Mouse (Mus musculus) ES-Bruce4 (cell line): ENCODE measurements around the gene Ncan. TPM values are rescaled to one million over a fixed set of nuclear protein-coding genes. Genes with fewer than 3 reads are reported as not detected.

ENCODE experiments used
- H3K27ac ChIP-seq: 2 replicates; pipeline ENCODE4 v1.5.1; 2012; ENCODE audit warnings: low read length, inconsistent platforms; ENCODE audit not compliant: insufficient read depth
- H3K27me3 ChIP-seq: 2 replicates; pipeline ENCODE4 v1.6.1; 2012; ENCODE audit warnings: mild to moderate bottlenecking, low read length, inconsistent platforms; ENCODE audit not compliant: control insufficient read depth, poor library complexity, insufficient read depth, severe bottlenecking
- H3K36me3 ChIP-seq: 2 replicates; pipeline ENCODE4 v1.6.1; 2012; ENCODE audit warnings: inconsistent platforms, mild to moderate bottlenecking, low read length, moderate library complexity; ENCODE audit not compliant: control insufficient read depth, poor library complexity, insufficient read depth, severe bottlenecking
- H3K4me1 ChIP-seq: one replicate; pipeline ENCODE4 v1.8.1; 2011; ENCODE audit warnings: low read length; ENCODE audit not compliant: control insufficient read depth, insufficient read depth
- H3K4me3 ChIP-seq: 2 replicates; pipeline ENCODE4 v1.5.1; 2011; ENCODE audit warnings: low read depth, mild to moderate bottlenecking, low read length
- H3K9ac ChIP-seq: 2 replicates; pipeline ENCODE4 v1.6.1; 2012; ENCODE audit warnings: low read depth, mild to moderate bottlenecking, inconsistent platforms; ENCODE audit not compliant: poor library complexity, severe bottlenecking
- H3K9me3 ChIP-seq: replicated peaks from 2 replicates; pipeline ENCODE4 v1.6.1; 2012; ENCODE audit warnings: mild to moderate bottlenecking, low read length, inconsistent platforms; ENCODE audit not compliant: control insufficient read depth, poor library complexity, insufficient read depth, severe bottlenecking
- CTCF ChIP-seq: IDR thresholded peaks from one replicate; pipeline ENCODE4 v1.8.1; 2011; ENCODE audit warnings: low read depth, low read length
- EP300 ChIP-seq: IDR thresholded peaks from 2 replicates; pipeline ENCODE4 v1.6.1; 2011; ENCODE audit warnings: low read depth, low read length; ENCODE audit not compliant: insufficient read depth
- POLR2A ChIP-seq: IDR thresholded peaks from one replicate; pipeline ENCODE4 v1.8.1; 2011; ENCODE audit warnings: low read length; ENCODE audit not compliant: insufficient read depth
- polyA plus RNA-seq: library from polyadenylated mRNA; stranded (reverse); fragments of >200 nt; gene quantifications from 2 replicates; pipeline ENCODE4 v1.2.4, GENCODE M21; 2011; ENCODE audit warnings: low read depth; ENCODE audit not compliant: missing spikeins, insufficient read depth, insufficient read length

The Ncan gene
- polyA plus RNA-seq, 1 experiment = 1.4 TPM

DNA sequence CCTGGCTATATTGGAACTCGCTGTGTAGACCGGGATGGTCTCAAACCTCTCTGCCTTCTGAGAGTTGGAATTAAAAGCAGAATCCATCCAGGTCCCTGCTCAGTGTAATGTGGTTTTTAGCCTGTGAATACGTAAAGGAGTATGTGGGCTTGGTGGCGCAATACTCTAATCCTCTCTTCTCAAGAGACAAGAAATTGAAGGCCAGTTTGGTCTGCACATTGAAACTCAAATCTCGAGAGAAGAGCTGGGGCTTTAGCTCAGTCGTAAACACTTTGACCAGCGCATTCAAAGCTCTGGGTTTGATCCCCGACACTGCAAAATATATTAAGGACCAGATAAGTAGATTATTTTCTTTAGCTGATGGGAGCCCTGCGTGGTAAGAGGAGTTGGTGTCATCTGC is 19.3 kb upstream of the Ncan start:
- Histone ChIP-seq H3K27me3 (no peaks in the 10 kb centered on the region), H3K4me1 (peaks cover 3% of the 10 kb centered on the region), H3K36me3 (peaks cover 10% of the 10 kb centered on the region), H3K9me3 (no peaks in the 10 kb centered on the region), H3K27ac (peak overlapping the region; percentile 54), H3K4me3 (peak overlapping the region; percentile 82), H3K9ac (peak overlapping the region; percentile 81)
- TF ChIP-seq POLR2A = no peak

DNA sequence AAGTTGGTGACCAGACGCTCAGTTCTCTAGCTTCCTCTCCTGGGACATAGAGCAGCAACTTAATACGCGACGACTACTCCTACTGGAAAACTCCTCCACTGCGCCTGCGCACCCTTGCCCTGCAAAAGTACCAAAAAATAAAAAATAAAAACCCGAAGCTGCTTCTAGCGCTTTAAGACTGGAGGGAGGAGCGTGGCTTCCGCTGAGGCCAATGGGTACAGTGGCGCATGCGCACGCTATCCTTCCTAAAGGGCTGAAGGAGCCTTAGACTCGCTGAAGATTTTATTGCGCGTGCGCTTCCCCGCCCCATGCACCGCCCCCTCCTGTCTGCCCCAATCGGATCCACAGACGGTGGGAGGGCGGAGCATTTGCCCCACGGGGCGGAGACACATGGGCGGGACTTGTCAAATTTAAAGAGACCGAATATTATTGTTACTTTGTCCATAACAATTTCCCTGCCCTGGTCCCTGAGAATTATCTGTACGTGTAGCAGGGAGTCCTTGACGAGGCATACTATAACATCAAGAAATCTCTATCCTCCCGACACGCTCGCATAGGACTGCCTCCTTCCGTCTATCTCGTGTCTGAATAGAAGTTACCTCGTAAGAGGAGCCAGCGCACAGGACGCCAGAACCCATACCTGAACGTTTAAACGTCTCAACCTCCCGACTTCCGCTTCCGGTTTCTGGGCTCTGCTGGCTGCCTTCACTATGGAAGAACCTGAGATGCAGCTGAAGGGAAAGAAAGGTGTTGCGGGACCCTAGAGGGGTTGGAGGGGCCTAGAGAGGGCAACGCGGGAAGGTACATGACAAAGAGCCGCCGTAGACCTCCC is 18.6 kb upstream of the Ncan start, which contains the start of the genes Rfxank, Borcs8 and Mef2b:
TSS of gene Rfxank (minus strand) at position 129 of the 832 bp plus-strand sequence.
TSS of gene Borcs8 (plus strand) at position 474 of the 832 bp plus-strand sequence.
TSS of gene Mef2b (plus strand) at position 686 of the 832 bp plus-strand sequence.
- peak within 1 kb of the TSS; percentile 54 for H3K27ac ChIP-seq
- H3K9ac ChIP-seq = peak within 1 kb of the TSS; percentile 81
- no peaks in the 10 kb centered on the region for H3K9me3 ChIP-seq
- H3K27me3 ChIP-seq = no peaks in the 10 kb centered on the region
- peaks cover 3% of the 10 kb centered on the region for H3K4me1 ChIP-seq
- peak within 1 kb of the TSS; percentile 93 for H3K4me3 ChIP-seq
- no peak for TF ChIP-seq CTCF
- peak; percentile 15 for TF ChIP-seq POLR2A
- TF ChIP-seq EP300 = no peak
- H3K36me3 ChIP-seq = peaks cover 18% of the 10 kb centered on the region

DNA sequence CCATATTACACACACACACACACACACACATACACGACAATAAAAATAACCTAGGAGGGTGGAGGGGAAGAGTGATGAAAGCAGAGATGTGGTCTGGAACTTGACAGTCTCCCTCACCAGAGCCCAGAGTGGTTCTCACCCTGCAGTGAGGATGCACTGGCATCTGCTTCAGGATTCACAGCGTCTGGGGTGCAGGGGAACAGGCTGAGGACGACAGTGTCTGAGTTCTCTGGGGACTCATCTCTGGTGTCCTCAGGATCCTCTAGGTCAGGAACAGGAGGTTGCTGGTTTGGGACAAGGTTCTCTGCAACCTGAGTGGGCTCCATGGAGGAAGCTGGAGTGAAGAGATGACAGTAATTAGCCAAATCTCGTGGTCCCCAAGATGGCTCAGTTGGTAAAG is 17.2 kb upstream of the Ncan start:
- Histone ChIP-seq H3K4me3 (no peak overlapping the region), H3K4me1 (peaks cover 5% of the 10 kb centered on the region), H3K36me3 (peaks cover 28% of the 10 kb centered on the region), H3K27me3 (no peaks in the 10 kb centered on the region), H3K9ac (0 out of 2 replicates have a peak overlapping the region, but pooled peaks have one; percentile 72), H3K9me3 (no peaks in the 10 kb centered on the region), H3K27ac (no peak overlapping the region)
- TF ChIP-seq POLR2A (no peak), EP300 (no peak), CTCF (no peak)

DNA sequence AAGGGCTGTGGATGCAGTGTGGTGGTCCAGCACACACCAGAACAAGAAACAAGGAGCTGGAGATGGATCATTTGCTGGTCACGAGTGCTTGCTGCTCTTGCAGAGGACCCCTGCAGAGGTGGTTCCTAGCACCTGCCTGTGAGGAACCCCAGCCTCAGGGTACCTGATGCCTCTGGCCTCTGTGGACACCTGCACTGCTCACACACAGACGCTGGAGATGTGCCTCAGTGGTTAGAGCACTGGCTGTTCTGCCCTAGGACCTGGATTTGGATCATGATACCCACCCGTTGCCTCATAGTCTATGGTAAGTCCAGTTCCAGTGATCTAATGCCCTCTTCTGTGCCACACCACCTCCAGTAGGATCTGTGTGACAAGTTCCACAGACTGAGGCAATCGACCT is 15.9 kb upstream of the Ncan start:
- H3K27me3 ChIP-seq = no peaks in the 10 kb centered on the region
- H3K9me3 ChIP-seq = no peaks in the 10 kb centered on the region
- TF ChIP-seq POLR2A = no peak
- no peak for TF ChIP-seq EP300
- no peak for TF ChIP-seq CTCF
- H3K27ac ChIP-seq = no peak overlapping the region
- H3K36me3 ChIP-seq = peaks cover 29% of the 10 kb centered on the region
- peaks cover 5% of the 10 kb centered on the region for H3K4me1 ChIP-seq
- no peak overlapping the region for H3K9ac ChIP-seq
- no peak overlapping the region for H3K4me3 ChIP-seq

DNA sequence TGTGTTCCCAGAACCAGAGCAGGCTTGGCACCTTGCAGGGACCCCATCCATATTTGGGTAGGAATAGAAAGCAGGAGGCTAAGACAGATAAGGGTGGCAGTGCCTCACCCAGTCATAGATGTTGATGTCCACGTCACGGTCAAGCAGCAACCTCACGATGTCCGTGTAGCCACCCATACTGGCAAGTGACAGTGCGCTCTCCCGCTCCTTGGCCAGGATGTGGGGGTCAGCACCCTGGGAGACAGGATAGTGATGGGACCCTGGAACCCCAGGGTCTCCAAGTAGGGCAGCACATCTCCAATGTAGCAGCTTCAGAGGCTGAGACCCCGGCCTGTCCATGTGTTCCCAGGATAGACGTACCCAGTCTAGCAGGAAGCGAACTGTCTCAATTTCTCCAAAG is 14.3 kb upstream of the Ncan start:
- Histone ChIP-seq H3K4me1 (peaks cover 3% of the 10 kb centered on the region), H3K9me3 (no peaks in the 10 kb centered on the region), H3K27ac (no peak overlapping the region), H3K36me3 (peaks cover 29% of the 10 kb centered on the region), H3K9ac (no peak overlapping the region), H3K27me3 (no peaks in the 10 kb centered on the region), H3K4me3 (no peak overlapping the region)
- no peak for TF ChIP-seq EP300
- TF ChIP-seq POLR2A = no peak
- TF ChIP-seq CTCF = no peak

DNA sequence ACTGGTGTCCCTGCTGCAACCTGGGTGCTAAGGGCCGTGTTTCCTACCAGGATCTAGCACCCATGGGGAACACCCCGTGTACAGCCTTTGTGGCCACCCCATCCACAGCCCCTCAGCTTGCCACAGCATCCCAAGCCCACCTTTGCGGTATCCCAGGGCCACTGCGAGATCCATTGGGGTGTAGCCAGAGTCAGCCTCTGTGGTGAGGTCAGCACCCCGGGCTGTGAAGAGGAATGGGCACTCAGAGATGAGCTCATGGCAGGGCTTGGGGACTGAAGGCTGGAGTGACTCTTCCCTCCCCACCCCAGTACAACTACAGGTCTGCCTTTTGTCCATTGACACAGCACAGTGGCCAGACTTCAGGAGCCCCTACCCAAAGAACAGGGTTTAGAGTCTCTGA is 13.4 kb upstream of the Ncan start:
- H3K4me3 ChIP-seq = no peak overlapping the region
- peaks cover 6% of the 10 kb centered on the region for H3K4me1 ChIP-seq
- H3K27me3 ChIP-seq = no peaks in the 10 kb centered on the region
- no peak overlapping the region for H3K9ac ChIP-seq
- no peak overlapping the region for H3K27ac ChIP-seq
- TF ChIP-seq CTCF (no peak), EP300 (no peak), POLR2A (no peak)
- peaks cover 29% of the 10 kb centered on the region for H3K36me3 ChIP-seq
- no peaks in the 10 kb centered on the region for H3K9me3 ChIP-seq
